Mouse (Mus musculus): ENCODE results near the gene Camta1. TPM values are rescaled to one million over a fixed set of nuclear protein-coding genes. Genes with fewer than 3 reads are reported as not detected.

Gene Camta1
- total RNA-seq, 2 experiments from 2014 or later = 66.1 to 84.1 TPM

- intact Hi-C loops (cut with DNase I; ENCODE audit: low total_unique reads) = no loop called here
- DNase-seq = no peak
Observed at GRCm38 (mm10) chr4:151569586-151569985, 292.1 kb downstream of the Camta1 start.

GRCm38 (mm10) chr4:151568887-151569286 lies 292.8 kb downstream of the Camta1 start:
- intact Hi-C loops (cut with DNase I; ENCODE audit: low total_unique reads) = no loop called here
- no peak for DNase-seq

- intact Hi-C loops (cut with DNase I; ENCODE audit: low total_unique reads) = no loop called here
- DNase-seq = no peak
Observed at GRCm38 (mm10) chr4:151567105-151567504, 294.6 kb downstream of the Camta1 start.

- no peak for DNase-seq
- intact Hi-C loops (cut with DNase I; ENCODE audit: low total_unique reads) = no loop called here
Observed at GRCm38 (mm10) chr4:151555505-151555904, 306.2 kb downstream of the Camta1 start.

- intact Hi-C loops (cut with DNase I; ENCODE audit: low total_unique reads) = no loop called here
- no peak for DNase-seq
Observed at GRCm38 (mm10) chr4:151549523-151549922, 312.2 kb downstream of the Camta1 start.

- intact Hi-C loops (cut with DNase I; ENCODE audit: low total_unique reads) = no loop called here
- DNase-seq = no peak
Observed at GRCm38 (mm10) chr4:151545452-151545851, 316.2 kb downstream of the Camta1 start.

- intact Hi-C loops (cut with DNase I; ENCODE audit: low total_unique reads) = no loop called here
- DNase-seq = no peak
Observed at GRCm38 (mm10) chr4:151544191-151544590, 317.5 kb downstream of the Camta1 start.

- intact Hi-C loops (cut with DNase I; ENCODE audit: low total_unique reads) = no loop called here
- DNase-seq = no peak
Observed at GRCm38 (mm10) chr4:151540546-151540945, 321.1 kb downstream of the Camta1 start.

- intact Hi-C loops (cut with DNase I; ENCODE audit: low total_unique reads) = no loop called here
- peak; percentile 23 for DNase-seq
Observed at GRCm38 (mm10) chr4:151539881-151540280, 321.8 kb downstream of the Camta1 start.

GRCm38 (mm10) chr4:151539167-151539525 lies 322.5 kb downstream of the Camta1 start:
- intact Hi-C loops (cut with DNase I; ENCODE audit: low total_unique reads) = no loop called here
- DNase-seq = no peak

GRCm38 (mm10) chr4:151538446-151539166 lies 323.1 kb downstream of the Camta1 start:
- no peak for DNase-seq

GRCm38 (mm10) chr4:151535916-151536450 lies 325.7 kb downstream of the Camta1 start:
- no peak for DNase-seq
- intact Hi-C loops (cut with DNase I; ENCODE audit: low total_unique reads) = no loop called here

More at GRCm38 (mm10) chr4:151538446-151539166, 323.1 kb downstream of the Camta1 start:
- intact Hi-C loops (cut with DNase I; ENCODE audit: low total_unique reads) = no loop called here

- intact Hi-C loops (cut with DNase I; ENCODE audit: low total_unique reads) = no loop called here
- DNase-seq = no peak
Observed at GRCm38 (mm10) chr4:151533451-151533850, 328.2 kb downstream of the Camta1 start.

- DNase-seq = no peak
- intact Hi-C loops (cut with DNase I; ENCODE audit: low total_unique reads) = no loop called here
Observed at GRCm38 (mm10) chr4:151528436-151528835, 333.2 kb downstream of the Camta1 start.

- intact Hi-C loops (cut with DNase I; ENCODE audit: low total_unique reads) = no loop called here
Observed at GRCm38 (mm10) chr4:151527763-151528162, 333.9 kb downstream of the Camta1 start.

GRCm38 (mm10) chr4:151520103-151520502 lies 341.6 kb downstream of the Camta1 start:
- intact Hi-C loops (cut with DNase I; ENCODE audit: low total_unique reads) = no loop called here
- no peak for DNase-seq

More at GRCm38 (mm10) chr4:151527763-151528162, 333.9 kb downstream of the Camta1 start:
- DNase-seq = no peak

GRCm38 (mm10) chr4:151519011-151519410 lies 342.7 kb downstream of the Camta1 start:
- intact Hi-C loops (cut with DNase I; ENCODE audit: low total_unique reads) = no loop called here
- DNase-seq = no peak

GRCm38 (mm10) chr4:151516998-151517799 lies 344.5 kb downstream of the Camta1 start:
- no peak for DNase-seq
- intact Hi-C loops (cut with DNase I; ENCODE audit: low total_unique reads) = no loop called here

- intact Hi-C loops (cut with DNase I; ENCODE audit: low total_unique reads) = no loop called here
- DNase-seq = no peak
Observed at GRCm38 (mm10) chr4:151515316-151515715, 346.4 kb downstream of the Camta1 start.

GRCm38 (mm10) chr4:151511092-151511491 lies 350.6 kb downstream of the Camta1 start:
- intact Hi-C loops (cut with DNase I; ENCODE audit: low total_unique reads) = no loop called here
- DNase-seq = no peak

- DNase-seq = no peak
- intact Hi-C loops (cut with DNase I; ENCODE audit: low total_unique reads) = no loop called here
Observed at GRCm38 (mm10) chr4:151510417-151510816, 351.3 kb downstream of the Camta1 start.

Data from gastrocnemius, postnatal 14 days (tissue).